Mouse (Mus musculus) neural tube, embryonic 11.5 days (tissue): ENCODE measurements at regions not wholly inside any gene's neighbourhood (a gene's known extent, or its start where the extent isn't known, plus 50 kb on each side); places are given as distances from the start of the nearest gene placed in this dataset.

Experiments
- ATAC-seq: fragments of 200-750 bp; cut with Nextera tagmentation; 2 replicates; pipeline ENCODE4 v1.8.0; 2017; ENCODE audit warnings: moderate number of reproducible peaks, mild to moderate bottlenecking, moderate TSS enrichment, moderate library complexity; ENCODE audit not compliant: insufficient read depth, low FRiP score, low TSS enrichment
- DNase-seq: peaks from one replicate; pipeline ENCODE4 v3.0.0-alpha.2; 2015; ENCODE audit warnings: low spot score
- H3K27ac ChIP-seq: fragments of 300-500 bp; sonication (generic); 2 replicates; pipeline ENCODE4 v1.5.1; 2014; ENCODE audit warnings: low read depth, mild to moderate bottlenecking, low read length
- H3K27me3 ChIP-seq: fragments of 300-500 bp; sonication (generic); 2 replicates; pipeline ENCODE4 v1.6.1; 2014; ENCODE audit warnings: mild to moderate bottlenecking, low read length, mixed read lengths; ENCODE audit not compliant: control insufficient read depth, insufficient read depth
- H3K36me3 ChIP-seq: fragments of 300-500 bp; sonication (generic); 2 replicates; pipeline ENCODE4 v1.6.1; 2014; ENCODE audit warnings: mild to moderate bottlenecking, low read length, moderate library complexity, mixed read lengths; ENCODE audit not compliant: control insufficient read depth, insufficient read depth
- H3K4me1 ChIP-seq: fragments of 300-500 bp; sonication (generic); 2 replicates; pipeline ENCODE4 v1.6.1; 2014; ENCODE audit warnings: low read length, mixed read lengths; ENCODE audit not compliant: control insufficient read depth, insufficient read depth
- H3K4me2 ChIP-seq: fragments of 300-500 bp; sonication (generic); 2 replicates; pipeline ENCODE4 v1.6.1; 2014; ENCODE audit warnings: low read depth, mild to moderate bottlenecking, moderate library complexity
- H3K4me3 ChIP-seq: fragments of 300-500 bp; sonication (generic); 2 replicates; pipeline ENCODE4 v1.5.1; 2014; ENCODE audit warnings: low read depth, low read length
- H3K9ac ChIP-seq: fragments of 300-500 bp; sonication (generic); 2 replicates; pipeline ENCODE4 v1.6.1; 2014; ENCODE audit warnings: mild to moderate bottlenecking, low read length
- H3K9me3 ChIP-seq: fragments of 300-500 bp; sonication (generic); 2 replicates; pipeline ENCODE4 v1.6.1; 2016; ENCODE audit warnings: low read length; ENCODE audit not compliant: control insufficient read depth
- WGBS: fragments of 180-500 bp; shearing (Covaris S2); extraction: QIAGEN DNeasy Blood & Tissue Kit; methylation state at CpG from one replicate; pipeline ENCODE4 v1.1.7; 2014; 5-methylcytosine and 5-hydroxymethylcytosine counted together

DNA sequence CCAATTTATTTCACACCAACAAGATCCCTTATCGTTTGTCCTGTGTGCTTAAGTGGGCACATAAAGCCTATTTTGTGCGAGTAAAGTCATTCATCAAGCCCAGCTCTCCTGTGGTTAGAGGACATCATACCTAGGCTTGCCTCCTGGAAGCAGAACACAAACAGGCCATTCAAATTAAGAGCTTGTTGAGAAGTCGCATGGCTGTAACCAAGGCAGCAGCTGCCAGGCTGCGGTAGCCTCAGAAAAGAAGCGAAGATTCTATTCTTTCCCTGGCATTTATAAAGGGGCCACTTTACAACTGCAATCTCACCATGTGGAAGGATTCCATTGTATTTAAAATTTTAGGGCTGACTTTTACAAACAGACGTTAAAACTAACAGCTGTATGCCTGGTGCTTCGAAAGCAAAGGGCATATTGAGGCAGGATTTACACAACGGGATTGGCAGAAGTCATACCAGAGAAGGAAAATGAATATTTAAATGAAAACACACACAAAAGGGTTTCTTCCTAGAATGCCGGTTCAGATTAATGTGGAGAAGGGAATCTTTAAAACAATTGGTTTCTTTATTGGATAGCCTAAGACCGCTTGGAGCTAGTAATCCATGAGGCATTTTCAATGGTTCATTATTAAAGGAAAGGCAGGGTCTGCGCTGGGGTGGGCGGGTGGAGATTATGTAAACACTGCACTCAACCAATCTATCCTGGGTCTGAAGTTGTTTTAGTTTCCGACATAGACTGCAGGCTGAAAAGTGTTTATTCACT lies 366.6 kb downstream of the Sfmbt2 start:
- no peaks in the 10 kb centered on the region for H3K9me3 ChIP-seq
- no peak overlapping the region for H3K27ac ChIP-seq
- no peaks in the 10 kb centered on the region for H3K36me3 ChIP-seq
- H3K9ac ChIP-seq: no peak overlapping the region
- peak; percentile 88 for ATAC-seq
- no peaks in the 10 kb centered on the region for H3K4me1 ChIP-seq
- H3K27me3 ChIP-seq: no peaks in the 10 kb centered on the region
- H3K4me2 ChIP-seq: peak overlapping the region; percentile 41
- WGBS: 17% methylated on average over 13 of the region's 13 CpGs
- H3K4me3 ChIP-seq: no peak overlapping the region
- peak; percentile 69 for DNase-seq

DNA sequence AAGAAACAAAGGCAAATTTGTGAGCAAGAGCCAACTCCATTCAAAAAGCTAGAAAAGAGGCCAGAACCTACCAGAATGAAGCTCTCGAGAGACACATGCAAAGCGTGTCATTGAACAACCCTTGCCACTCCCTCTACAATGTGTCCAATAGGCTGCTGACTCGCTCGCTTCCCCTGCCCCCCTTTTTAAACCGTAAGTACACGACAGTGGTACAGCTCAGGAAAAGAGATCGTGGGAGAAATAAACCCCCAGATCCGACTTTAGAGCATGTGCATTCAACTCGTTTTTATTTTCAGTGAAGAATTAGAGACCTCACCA lies 367.1 kb downstream of the Sfmbt2 start:
- no peak overlapping the region for H3K4me3 ChIP-seq

GRCm38 (mm10) chr2:10745127-10745526 lies 374.8 kb downstream of the Sfmbt2 start:
- 68% methylated on average over 7 of the region's 7 CpGs for WGBS
- H3K27me3 ChIP-seq: no peaks in the 10 kb centered on the region
- H3K9ac ChIP-seq: no peak overlapping the region
- H3K4me1 ChIP-seq: no peaks in the 10 kb centered on the region
- no peak overlapping the region for H3K4me3 ChIP-seq
- no peaks in the 10 kb centered on the region for H3K36me3 ChIP-seq
- H3K4me2 ChIP-seq: no peak overlapping the region
- no peaks in the 10 kb centered on the region for H3K9me3 ChIP-seq
- ATAC-seq (no peak), DNase-seq (no peak)
- no peak overlapping the region for H3K27ac ChIP-seq

More for the DNA sequence above, 367.1 kb downstream of the Sfmbt2 start:
- Histone ChIP-seq H3K9ac (no peak overlapping the region), H3K4me2 (peak overlapping the region; percentile 41), H3K9me3 (no peaks in the 10 kb centered on the region), H3K27me3 (no peaks in the 10 kb centered on the region), H3K4me1 (no peaks in the 10 kb centered on the region), H3K27ac (no peak overlapping the region), H3K36me3 (no peaks in the 10 kb centered on the region)
- ATAC-seq (peak; percentile 84), DNase-seq (peak; percentile 36)
- 38% methylated on average over 9 of the region's 9 CpGs for WGBS

DNA sequence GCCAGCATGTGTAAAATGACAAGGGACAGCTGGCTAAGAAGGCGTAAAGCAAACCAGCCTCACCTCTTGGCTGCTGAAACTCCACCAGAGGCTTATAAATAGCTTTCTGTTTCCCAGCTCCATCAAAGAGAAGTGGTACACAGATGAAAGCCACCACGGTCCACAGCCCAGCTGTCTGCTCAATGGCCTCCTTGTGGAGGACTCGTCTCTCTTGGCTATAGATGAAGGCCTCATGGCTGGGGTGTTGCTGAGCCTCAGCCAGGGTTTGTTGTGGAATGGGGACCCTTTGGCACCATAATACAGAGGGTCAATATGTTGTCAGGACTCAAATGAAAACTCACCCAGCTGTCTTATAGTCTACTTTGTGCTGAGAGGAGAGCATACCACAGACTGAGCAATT lies 385.1 kb downstream of the Sfmbt2 start:
- Histone ChIP-seq H3K4me2 (no peak overlapping the region), H3K4me1 (no peaks in the 10 kb centered on the region), H3K27me3 (no peaks in the 10 kb centered on the region), H3K9me3 (no peaks in the 10 kb centered on the region), H3K27ac (no peak overlapping the region), H3K4me3 (no peak overlapping the region), H3K36me3 (no peaks in the 10 kb centered on the region), H3K9ac (no peak overlapping the region)
- DNase-seq: no peak
- no peak for ATAC-seq
- WGBS: 56% methylated on average over 3 of the region's 3 CpGs

DNA sequence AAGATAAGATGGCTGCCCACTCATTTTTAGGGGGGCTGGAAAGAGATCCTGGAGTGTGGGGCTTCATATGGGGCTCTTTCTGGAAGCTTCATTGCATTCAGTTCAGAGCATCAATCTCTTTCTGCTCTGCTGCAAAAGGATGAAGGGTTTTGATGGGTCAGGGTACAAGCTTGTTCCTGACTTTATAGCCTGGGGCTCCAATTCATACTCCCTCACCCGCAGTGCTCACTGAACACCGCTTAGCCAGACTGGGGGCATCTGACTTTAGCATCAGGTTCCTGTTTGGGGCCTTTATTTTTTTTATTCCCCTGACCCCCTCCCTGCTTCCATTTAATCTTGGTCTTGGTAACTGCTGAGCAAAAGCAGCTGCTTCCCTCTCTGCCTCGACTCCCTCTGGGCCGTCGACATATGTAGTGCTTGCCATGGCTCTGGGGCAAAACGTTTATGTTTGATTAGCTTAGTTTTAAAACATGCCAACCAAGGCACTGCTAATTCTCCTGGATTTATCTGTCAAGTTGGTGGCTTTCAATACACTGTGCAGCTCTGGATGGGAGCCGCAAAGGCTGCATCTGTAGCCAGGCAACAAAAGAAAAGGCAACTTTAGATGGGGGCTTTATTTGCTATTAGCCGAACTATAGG lies 387.0 kb downstream of the Sfmbt2 start:
- DNase-seq: no peak

DNA sequence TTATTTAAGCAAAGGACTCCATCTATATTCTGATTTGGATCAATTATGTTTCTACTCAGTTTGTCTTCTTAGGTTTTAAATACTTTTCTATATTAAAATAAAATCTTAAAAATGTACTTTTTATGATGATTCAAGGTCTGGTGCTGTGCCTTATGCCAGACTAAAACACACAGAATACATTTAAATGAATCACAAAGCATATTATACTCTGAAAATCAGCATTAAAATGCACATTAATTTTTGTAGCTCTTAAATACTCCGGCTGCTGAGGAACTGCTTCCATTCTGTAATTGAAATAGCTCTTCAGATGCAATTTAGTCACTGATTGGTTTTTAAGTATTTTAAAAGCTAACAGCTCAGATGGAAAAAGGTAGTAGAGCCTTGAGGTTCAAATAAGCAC lies 387.6 kb downstream of the Sfmbt2 start:
- H3K4me2 ChIP-seq: no peak overlapping the region
- no peak overlapping the region for H3K4me3 ChIP-seq
- H3K4me1 ChIP-seq: no peaks in the 10 kb centered on the region
- H3K27me3 ChIP-seq: no peaks in the 10 kb centered on the region
- no peaks in the 10 kb centered on the region for H3K9me3 ChIP-seq
- H3K27ac ChIP-seq: no peak overlapping the region
- H3K9ac ChIP-seq: no peak overlapping the region
- H3K36me3 ChIP-seq: no peaks in the 10 kb centered on the region
- 85% methylated on average over 1 of the region's 1 CpGs for WGBS
- no peak for DNase-seq
- ATAC-seq: no peak

More for the DNA sequence above, 387.0 kb downstream of the Sfmbt2 start:
- ATAC-seq: no peak; the same call in 1 of the 2 replicates
- Histone ChIP-seq H3K4me2 (no peak overlapping the region), H3K27me3 (no peaks in the 10 kb centered on the region), H3K4me3 (no peak overlapping the region), H3K4me1 (no peaks in the 10 kb centered on the region), H3K27ac (no peak overlapping the region), H3K36me3 (no peaks in the 10 kb centered on the region), H3K9ac (no peak overlapping the region), H3K9me3 (no peaks in the 10 kb centered on the region)
- 63% methylated on average over 8 of the region's 8 CpGs for WGBS

GRCm38 (mm10) chr2:10762236-10762635 lies 391.9 kb downstream of the Sfmbt2 start:
- no peaks in the 10 kb centered on the region for H3K36me3 ChIP-seq
- H3K4me1 ChIP-seq: no peaks in the 10 kb centered on the region
- H3K4me2 ChIP-seq: no peak overlapping the region
- WGBS: 92% methylated on average over 4 of the region's 4 CpGs
- H3K4me3 ChIP-seq: no peak overlapping the region
- no peaks in the 10 kb centered on the region for H3K9me3 ChIP-seq
- H3K27ac ChIP-seq: no peak overlapping the region
- no peaks in the 10 kb centered on the region for H3K27me3 ChIP-seq
- ATAC-seq: no peak
- no peak for DNase-seq
- H3K9ac ChIP-seq: no peak overlapping the region

GRCm38 (mm10) chr2:10783071-10783470 lies 388.8 kb upstream of the Prkcq start:
- ATAC-seq (no peak), DNase-seq (no peak)
- Histone ChIP-seq H3K9me3 (no peaks in the 10 kb centered on the region), H3K36me3 (no peaks in the 10 kb centered on the region), H3K27me3 (no peaks in the 10 kb centered on the region), H3K9ac (no peak overlapping the region), H3K4me2 (no peak overlapping the region), H3K4me1 (no peaks in the 10 kb centered on the region), H3K4me3 (no peak overlapping the region), H3K27ac (no peak overlapping the region)
- 56% methylated on average over 7 of the region's 7 CpGs for WGBS

GRCm38 (mm10) chr2:10783594-10783993 lies 388.3 kb upstream of the Prkcq start:
- 54% methylated on average over 6 of the region's 6 CpGs for WGBS
- Histone ChIP-seq H3K9ac (no peak overlapping the region), H3K4me1 (no peaks in the 10 kb centered on the region), H3K27ac (no peak overlapping the region), H3K4me2 (no peak overlapping the region), H3K36me3 (no peaks in the 10 kb centered on the region), H3K4me3 (no peak overlapping the region), H3K9me3 (no peaks in the 10 kb centered on the region), H3K27me3 (no peaks in the 10 kb centered on the region)
- ATAC-seq: no peak
- DNase-seq: no peak
